Mouse (Mus musculus) liver, embryonic 16.5 days (tissue): ENCODE data around the gene Atp6v0a1. TPM values are rescaled to one million over a fixed set of nuclear protein-coding genes. Genes with fewer than 3 reads are reported as not detected.
A peak's percentile ranks its signal among the peaks of the same experiment; 100 is the strongest.

Source experiments
- ATAC-seq: fragments of 200-750 bp; cut with Nextera tagmentation; 2 replicates; pipeline ENCODE4 v1.8.0; 2017; ENCODE audit warnings: low read depth, mild to moderate bottlenecking, moderate number of reproducible peaks, moderate library complexity
- H3K27ac ChIP-seq: fragments of 300-500 bp; sonication (generic); 2 replicates; pipeline ENCODE4 v1.5.1; 2014; ENCODE audit warnings: mild to moderate bottlenecking, low read length
- H3K27me3 ChIP-seq: fragments of 300-500 bp; sonication (generic); 2 replicates; pipeline ENCODE4 v1.6.1; 2014; ENCODE audit warnings: low read depth, low read length, mixed read lengths; ENCODE audit not compliant: control insufficient read depth, insufficient read depth
- H3K36me3 ChIP-seq: fragments of 300-500 bp; sonication (generic); 2 replicates; pipeline ENCODE4 v1.6.1; 2014; ENCODE audit warnings: mild to moderate bottlenecking; ENCODE audit not compliant: control insufficient read depth, insufficient read depth
- H3K4me1 ChIP-seq: fragments of 300-500 bp; sonication (generic); 2 replicates; pipeline ENCODE4 v1.6.1; 2014; ENCODE audit warnings: low read depth, low read length, mixed read lengths; ENCODE audit not compliant: control insufficient read depth
- H3K4me2 ChIP-seq: fragments of 300-500 bp; sonication (generic); 2 replicates; pipeline ENCODE4 v1.6.1; 2014; ENCODE audit warnings: low read depth, low read length, mixed read lengths
- H3K4me3 ChIP-seq: fragments of 300-500 bp; sonication (generic); 2 replicates; pipeline ENCODE4 v1.5.1; 2014; ENCODE audit warnings: low read depth, mild to moderate bottlenecking, low read length
- H3K9ac ChIP-seq: fragments of 300-500 bp; sonication (generic); 2 replicates; pipeline ENCODE4 v1.6.1; 2014; ENCODE audit warnings: low read depth, low read length
- H3K9me3 ChIP-seq: fragments of 300-500 bp; sonication (generic); replicated peaks from 2 replicates; pipeline ENCODE4 v1.6.1; 2016; ENCODE audit warnings: low read length; ENCODE audit not compliant: control insufficient read depth
- WGBS: fragments of 180-500 bp; shearing (Covaris S2); extraction: QIAGEN DNeasy Blood & Tissue Kit; methylation state at CpG from one replicate; pipeline ENCODE4 v1.1.7; 2014; ENCODE audit not compliant: insufficient replicate concordance; 5-methylcytosine and 5-hydroxymethylcytosine counted together
- polyA plus RNA-seq: library from polyadenylated mRNA; unstranded; fragments of >200 nt; fragmentation: Nextera tagmentation; extraction: Ambion mirVana; gene quantifications from 2 replicates; pipeline ENCODE4 v1.2.1, GENCODE M21; 2015

Gene Atp6v0a1
- polyA plus RNA-seq, 1 experiment from 2014 or later = 47.5 TPM

- Histone ChIP-seq H3K4me3 (no peak overlapping the region), H3K4me2 (no peak overlapping the region), H3K27me3 (no peaks in the 10 kb centered on the region), H3K36me3 (peaks cover 88% of the 10 kb centered on the region), H3K9me3 (no peaks in the 10 kb centered on the region), H3K27ac (no peak overlapping the region), H3K9ac (no peak overlapping the region), H3K4me1 (no peaks in the 10 kb centered on the region)
- peak; percentile 21; the same call in 1 of the 2 replicates for ATAC-seq
- 44% methylated on average over 9 of the region's 9 CpGs for WGBS
Measured at GRCm38 (mm10) chr11:101046440-101046839, 37.2 kb downstream of the Atp6v0a1 start.

DNA sequence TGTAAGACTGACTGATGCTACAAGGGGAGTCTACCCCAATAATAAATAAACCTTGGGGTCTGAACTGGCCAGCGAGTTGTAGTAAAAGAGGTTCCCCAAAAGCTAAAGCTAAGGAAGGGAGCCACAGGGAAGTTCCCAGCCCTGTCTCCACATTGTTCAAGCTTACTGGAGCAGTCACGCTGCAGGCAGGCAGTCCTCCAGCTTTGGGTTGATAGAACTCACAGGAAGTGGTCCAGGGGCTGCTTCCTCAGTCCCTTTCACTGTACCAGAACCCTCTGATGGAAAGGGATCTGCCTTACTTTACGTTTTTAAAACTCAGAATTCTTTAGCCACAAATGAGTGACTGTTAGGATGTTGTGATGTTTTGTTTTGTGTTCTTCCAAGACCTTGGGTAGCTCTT lies 38.2 kb downstream of the Atp6v0a1 start:
- no peak overlapping the region for H3K9ac ChIP-seq
- no peak overlapping the region for H3K4me3 ChIP-seq
- H3K4me1 ChIP-seq = no peaks in the 10 kb centered on the region
- no peaks in the 10 kb centered on the region for H3K27me3 ChIP-seq
- no peak for ATAC-seq
- H3K4me2 ChIP-seq = no peak overlapping the region
- peaks cover 89% of the 10 kb centered on the region for H3K36me3 ChIP-seq
- WGBS = 56% methylated on average over 3 of the region's 3 CpGs
- H3K9me3 ChIP-seq = no peaks in the 10 kb centered on the region
- H3K27ac ChIP-seq = no peak overlapping the region

DNA sequence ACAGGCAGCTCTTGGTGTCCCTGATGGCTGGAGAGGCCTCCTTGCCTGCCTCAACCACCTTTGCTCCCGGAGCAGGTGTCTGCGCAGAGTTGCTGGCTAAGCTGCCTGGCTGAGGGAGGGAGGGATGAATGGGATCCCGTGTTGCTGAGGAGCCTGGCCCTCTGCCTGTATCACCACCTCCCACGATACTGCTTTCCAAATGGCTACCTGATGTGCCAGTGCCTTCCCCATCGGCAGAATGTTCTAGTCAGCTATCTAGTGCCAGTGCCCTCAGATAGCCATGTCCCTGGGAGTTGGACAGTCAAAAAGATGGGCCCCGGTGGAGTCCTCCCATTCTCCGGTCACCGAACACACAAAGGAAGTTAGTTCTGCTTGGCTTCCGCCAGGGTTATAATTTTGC lies 41.1 kb downstream of the Atp6v0a1 start:
- no peak overlapping the region for H3K27ac ChIP-seq
- no peak for ATAC-seq
- H3K4me3 ChIP-seq = no peak overlapping the region
- H3K4me1 ChIP-seq = no peaks in the 10 kb centered on the region; the same call in 1 of the 2 replicates
- no peaks in the 10 kb centered on the region for H3K27me3 ChIP-seq
- WGBS = 89% methylated on average over 9 of the region's 9 CpGs
- H3K36me3 ChIP-seq = peaks cover 79% of the 10 kb centered on the region
- H3K9me3 ChIP-seq = peaks cover 3% of the 10 kb centered on the region; the same call in 1 of the 2 replicates
- no peak overlapping the region for H3K9ac ChIP-seq
- H3K4me2 ChIP-seq = no peak overlapping the region

DNA sequence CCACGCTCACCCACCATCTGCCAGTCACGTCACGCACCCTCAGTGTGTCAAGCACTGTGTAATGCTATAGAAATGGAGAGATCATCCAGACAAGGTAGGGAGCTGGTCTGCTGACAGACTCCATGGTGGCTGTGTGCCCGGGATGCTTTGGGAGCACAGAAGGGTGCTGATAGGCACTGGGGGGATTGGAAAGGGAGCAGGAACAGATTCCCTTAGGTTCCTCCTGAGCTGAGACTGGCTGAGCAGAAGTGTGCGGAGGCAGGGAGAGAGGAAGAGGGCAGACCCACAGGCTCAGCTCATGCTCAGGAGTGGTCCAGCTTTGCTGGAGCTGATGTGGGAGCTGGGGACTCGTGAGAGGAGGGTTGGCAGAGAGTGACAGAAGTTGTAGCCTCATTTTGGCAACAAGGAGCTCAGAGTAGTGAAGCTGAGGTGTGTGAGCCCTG lies 41.8 kb downstream of the Atp6v0a1 start:
- H3K4me1 ChIP-seq = no peaks in the 10 kb centered on the region; the same call in 1 of the 2 replicates
- H3K4me3 ChIP-seq = no peak overlapping the region
- H3K27ac ChIP-seq = no peak overlapping the region
- ATAC-seq = no peak
- no peaks in the 10 kb centered on the region for H3K27me3 ChIP-seq
- 86% methylated on average over 6 of the region's 6 CpGs for WGBS
- H3K9ac ChIP-seq = no peak overlapping the region
- H3K9me3 ChIP-seq = peaks cover 3% of the 10 kb centered on the region; the same call in 1 of the 2 replicates
- H3K36me3 ChIP-seq = peaks cover 79% of the 10 kb centered on the region
- no peak overlapping the region for H3K4me2 ChIP-seq

DNA sequence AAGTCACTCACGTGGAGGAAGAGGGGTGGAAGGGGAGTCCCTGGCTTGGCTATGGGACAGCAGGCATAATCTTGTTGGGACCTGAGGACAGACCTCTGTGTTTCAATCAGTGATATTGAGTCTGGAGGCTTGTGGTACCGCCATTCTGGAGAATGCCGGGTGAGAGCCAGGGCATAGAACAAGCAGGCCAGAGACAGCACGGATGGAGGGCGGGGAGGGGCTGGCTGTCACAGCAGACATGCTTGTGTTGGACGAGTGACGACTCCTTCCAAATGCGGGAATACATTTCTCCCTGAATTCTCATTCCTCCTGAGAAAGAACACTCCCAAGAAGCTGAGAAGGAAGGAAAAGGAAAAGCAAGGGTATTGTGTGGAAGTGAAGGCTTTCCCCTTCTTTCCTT lies 42.4 kb downstream of the Atp6v0a1 start:
- H3K4me2 ChIP-seq = no peak overlapping the region
- no peak overlapping the region for H3K4me3 ChIP-seq
- ATAC-seq = no peak
- WGBS = 84% methylated on average over 8 of the region's 8 CpGs
- H3K27ac ChIP-seq = no peak overlapping the region
- no peaks in the 10 kb centered on the region for H3K27me3 ChIP-seq
- no peak overlapping the region for H3K9ac ChIP-seq
- no peaks in the 10 kb centered on the region; the same call in 1 of the 2 replicates for H3K4me1 ChIP-seq
- peaks cover 75% of the 10 kb centered on the region for H3K36me3 ChIP-seq
- H3K9me3 ChIP-seq = peaks cover 3% of the 10 kb centered on the region; the same call in 1 of the 2 replicates

- WGBS = 62% methylated on average over 10 of the region's 10 CpGs
- Histone ChIP-seq H3K4me2 (no peak overlapping the region), H3K27me3 (no peaks in the 10 kb centered on the region), H3K9me3 (peaks cover 3% of the 10 kb centered on the region; the same call in 1 of the 2 replicates), H3K9ac (no peak overlapping the region), H3K27ac (0 out of 2 replicates have a peak overlapping the region, but pooled peaks have one; percentile 6), H3K4me1 (peaks cover 4% of the 10 kb centered on the region), H3K4me3 (no peak overlapping the region), H3K36me3 (peaks cover 68% of the 10 kb centered on the region)
- ATAC-seq = no peak
Measured at GRCm38 (mm10) chr11:101052751-101053473, 43.7 kb downstream of the Atp6v0a1 start.

GRCm38 (mm10) chr11:101053974-101054373 lies 44.7 kb downstream of the Atp6v0a1 start:
- 97% methylated on average over 1 of the region's 1 CpGs for WGBS
- peaks cover 3% of the 10 kb centered on the region; the same call in 1 of the 2 replicates for H3K9me3 ChIP-seq
- H3K36me3 ChIP-seq = peaks cover 58% of the 10 kb centered on the region
- peaks cover 10% of the 10 kb centered on the region for H3K4me1 ChIP-seq
- no peak overlapping the region for H3K4me2 ChIP-seq
- H3K4me3 ChIP-seq = no peak overlapping the region
- ATAC-seq = no peak
- no peaks in the 10 kb centered on the region for H3K27me3 ChIP-seq
- H3K9ac ChIP-seq = no peak overlapping the region
- no peak overlapping the region for H3K27ac ChIP-seq

GRCm38 (mm10) chr11:101055418-101055817 lies 46.2 kb downstream of the Atp6v0a1 start:
- Histone ChIP-seq H3K4me2 (no peak overlapping the region), H3K4me3 (no peak overlapping the region), H3K36me3 (peaks cover 43% of the 10 kb centered on the region), H3K4me1 (peaks cover 10% of the 10 kb centered on the region), H3K9ac (no peak overlapping the region), H3K9me3 (peaks cover 3% of the 10 kb centered on the region; the same call in 1 of the 2 replicates), H3K27ac (no peak overlapping the region), H3K27me3 (no peaks in the 10 kb centered on the region)
- whole genome bisulfite sequencing = 69% methylated on average over 14 of the region's 14 CpGs
- ATAC-seq = no peak

- Histone ChIP-seq H3K4me2 (no peak overlapping the region), H3K27ac (no peak overlapping the region), H3K4me1 (peaks cover 10% of the 10 kb centered on the region), H3K4me3 (no peak overlapping the region), H3K36me3 (peaks cover 33% of the 10 kb centered on the region), H3K9me3 (peaks cover 3% of the 10 kb centered on the region; the same call in 1 of the 2 replicates), H3K9ac (no peak overlapping the region), H3K27me3 (no peaks in the 10 kb centered on the region)
- ATAC-seq = no peak
- WGBS = 61% methylated on average over 8 of the region's 8 CpGs
Measured at GRCm38 (mm10) chr11:101056885-101057284, 47.6 kb downstream of the Atp6v0a1 start.
